Mouse (Mus musculus) urinary bladder, postnatal 14 days (tissue): ENCODE measurements around the gene Zcchc8.

Experiments used
- DNase-seq: peaks from one replicate; pipeline ENCODE4 v3.0.0; 2021; ENCODE audit warnings: low spot score

The Zcchc8 gene

GRCm38 (mm10) chr5:123683377-123684220, 37.3 kb downstream of the Zcchc8 start:
- peak; percentile 69 for DNase-seq

GRCm38 (mm10) chr5:123683043-123683376, 37.9 kb downstream of the Zcchc8 start:
- peak; percentile 40 for DNase-seq

DNA sequence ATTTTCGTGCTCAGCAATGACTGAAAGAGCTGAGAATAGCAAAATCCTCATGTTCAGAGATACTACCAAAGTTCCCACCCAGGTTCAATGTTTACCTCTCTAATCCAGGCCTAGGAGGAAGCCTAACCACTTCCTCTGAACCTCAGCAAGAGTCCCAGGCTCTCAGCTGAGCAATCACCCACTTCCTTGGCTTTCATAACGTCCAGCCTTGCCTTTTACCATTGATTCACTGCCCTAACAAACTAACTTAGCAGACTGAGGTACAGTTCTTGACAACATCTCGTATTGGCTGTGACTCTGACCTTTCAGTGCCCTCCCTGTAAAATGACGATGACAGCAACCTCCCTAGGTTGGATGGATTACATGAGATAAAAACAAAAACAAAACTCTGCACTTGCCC, 38.5 kb downstream of the Zcchc8 start:
- no peak for DNase-seq

- no peak for DNase-seq
Observed at GRCm38 (mm10) chr5:123679546-123680263, 41.2 kb downstream of the Zcchc8 start.

DNA sequence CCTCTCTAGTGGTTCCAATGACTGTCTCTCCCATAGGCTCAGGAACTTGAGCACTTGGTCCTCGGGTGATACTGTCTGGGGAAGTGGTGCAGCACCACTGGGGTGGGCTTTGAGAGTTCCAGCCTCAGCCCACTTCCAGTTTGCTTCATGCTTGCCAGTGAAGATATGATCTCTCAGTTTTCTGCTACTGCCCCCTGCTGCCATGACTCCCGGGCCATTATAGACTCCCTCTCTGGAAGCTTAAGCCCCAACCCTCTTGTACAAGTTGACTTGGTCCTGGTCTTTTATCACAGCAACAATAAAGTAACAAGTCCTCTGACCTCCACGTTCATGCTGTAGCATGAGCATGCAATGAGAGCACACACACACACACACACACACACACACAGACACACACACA, 41.8 kb downstream of the Zcchc8 start:
- DNase-seq: no peak

DNA sequence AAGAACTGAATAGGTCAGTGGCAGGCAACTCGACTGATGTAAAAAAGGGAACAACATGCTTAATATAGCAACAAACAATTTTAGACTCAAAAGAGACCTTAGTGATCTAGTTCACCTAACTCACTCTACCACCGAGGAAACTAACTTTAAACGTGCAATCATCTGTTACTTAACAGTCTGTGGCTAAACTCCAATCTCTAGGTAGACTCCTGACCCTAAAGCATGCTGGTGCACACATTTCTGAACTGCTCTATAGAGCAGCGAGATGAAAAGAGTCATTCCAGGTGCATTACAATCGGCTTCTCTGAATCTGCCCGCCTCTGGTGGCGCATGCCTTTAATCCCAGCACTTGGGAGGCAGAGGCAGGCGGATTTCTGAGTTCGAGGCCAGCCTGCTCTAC, 45.2 kb downstream of the Zcchc8 start:
- DNase-seq: no peak

- DNase-seq: peak; percentile 51
Observed at GRCm38 (mm10) chr5:123675221-123675620, 45.7 kb downstream of the Zcchc8 start.

- no peak for DNase-seq
Observed at GRCm38 (mm10) chr5:123671473-123671820, 49.5 kb downstream of the Zcchc8 start.

DNA sequence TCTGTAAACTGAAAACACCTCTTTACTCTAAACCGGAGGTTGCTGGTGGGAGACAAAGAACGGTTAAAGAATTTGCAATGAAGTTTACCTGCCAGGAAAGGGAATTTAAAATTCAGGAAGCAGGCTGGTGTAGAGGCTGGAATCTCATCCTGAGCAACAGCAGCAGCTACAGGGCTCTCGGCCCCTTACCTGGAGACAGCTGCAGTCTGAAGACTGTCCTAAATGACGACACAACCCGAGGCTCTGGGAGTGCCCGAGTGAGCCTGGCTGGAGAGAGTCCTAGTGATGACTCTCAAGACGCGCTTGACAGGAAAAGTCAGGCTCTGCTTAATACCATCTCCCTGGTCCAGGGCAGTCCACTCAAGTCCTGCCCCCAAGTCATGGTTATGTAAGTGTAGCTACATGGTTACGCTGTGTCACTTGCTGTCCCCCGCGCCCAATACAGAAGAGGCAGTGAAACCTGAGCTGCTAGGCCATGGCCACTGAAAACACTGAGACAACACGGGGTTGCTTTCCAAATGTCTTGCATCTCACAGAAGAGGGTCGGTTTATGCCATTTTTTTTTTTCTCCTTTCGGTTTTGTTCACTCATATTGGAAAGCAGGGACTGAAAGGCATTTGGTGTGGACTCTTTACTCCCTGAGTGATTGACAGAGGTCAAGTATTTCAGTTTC, 50.0 kb downstream of the Zcchc8 start:
- peak; percentile 31 for DNase-seq

DNA sequence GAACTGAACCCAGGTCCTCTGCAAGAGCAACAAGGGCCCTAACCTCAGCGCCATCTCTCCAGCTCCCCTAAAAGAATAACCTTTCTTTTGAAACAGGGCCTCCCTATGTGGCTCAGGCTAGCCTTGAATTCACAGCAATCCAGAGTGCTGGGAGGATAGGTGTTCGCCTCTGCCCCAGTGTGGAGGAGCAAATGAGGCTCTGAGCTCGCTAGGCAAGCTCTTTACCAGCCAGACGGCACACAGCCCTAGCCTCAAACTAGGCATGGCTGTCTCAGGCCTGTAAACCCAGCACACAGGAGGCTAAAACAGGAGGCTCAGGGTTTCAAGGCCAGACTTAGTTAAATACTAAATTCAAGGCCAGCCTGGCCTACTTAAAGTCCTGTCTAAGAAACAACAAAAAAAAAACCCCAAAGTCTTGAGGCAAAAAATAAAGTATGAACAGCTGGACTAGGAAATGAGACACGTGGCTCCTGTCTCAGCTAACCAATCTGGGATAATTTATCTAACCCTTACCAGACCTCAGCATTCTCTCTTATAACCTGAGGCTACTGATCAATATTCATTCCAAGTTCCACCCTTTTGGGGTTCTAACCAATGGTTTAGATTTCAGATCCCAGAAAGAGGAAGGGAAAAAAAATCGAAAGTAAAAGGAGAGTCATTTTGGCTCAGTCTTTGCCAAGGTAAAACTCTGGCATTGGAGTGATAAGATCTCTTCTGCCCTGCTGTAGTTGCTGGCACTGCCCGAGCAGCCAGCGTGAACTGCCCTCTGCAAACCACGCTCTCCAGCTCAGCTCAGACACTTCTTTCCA, 50.7 kb downstream of the Zcchc8 start:
- no peak for DNase-seq

GRCm38 (mm10) chr5:123667915-123668314, 53.0 kb downstream of the Zcchc8 start:
- DNase-seq: no peak

GRCm38 (mm10) chr5:123665956-123666355, 54.9 kb downstream of the Zcchc8 start:
- no peak for DNase-seq

- DNase-seq: no peak
Observed at GRCm38 (mm10) chr5:123664329-123664728, 56.6 kb downstream of the Zcchc8 start.

DNA sequence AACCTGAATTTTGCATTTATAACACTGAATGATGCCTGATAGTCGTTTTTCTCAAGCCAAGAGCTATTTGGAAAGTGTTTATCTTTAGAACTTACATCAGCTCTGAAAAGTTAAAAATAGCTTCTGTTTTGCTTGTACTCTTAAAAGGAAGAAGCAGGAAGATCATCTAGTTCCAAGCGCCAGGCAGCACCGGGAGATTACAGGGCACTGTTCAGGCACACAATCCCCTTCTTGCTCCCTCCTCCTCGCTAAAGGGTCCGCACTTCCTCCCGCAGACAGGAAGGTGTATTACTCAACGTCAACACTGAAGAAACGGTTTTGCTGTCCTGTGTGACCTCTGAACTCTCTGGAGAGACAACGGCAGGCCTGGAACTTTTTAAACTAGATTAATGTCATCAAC, 58.8 kb downstream of the Zcchc8 start:
- DNase-seq: no peak

- no peak for DNase-seq
Observed at GRCm38 (mm10) chr5:123661602-123662001, 59.3 kb downstream of the Zcchc8 start.

DNA sequence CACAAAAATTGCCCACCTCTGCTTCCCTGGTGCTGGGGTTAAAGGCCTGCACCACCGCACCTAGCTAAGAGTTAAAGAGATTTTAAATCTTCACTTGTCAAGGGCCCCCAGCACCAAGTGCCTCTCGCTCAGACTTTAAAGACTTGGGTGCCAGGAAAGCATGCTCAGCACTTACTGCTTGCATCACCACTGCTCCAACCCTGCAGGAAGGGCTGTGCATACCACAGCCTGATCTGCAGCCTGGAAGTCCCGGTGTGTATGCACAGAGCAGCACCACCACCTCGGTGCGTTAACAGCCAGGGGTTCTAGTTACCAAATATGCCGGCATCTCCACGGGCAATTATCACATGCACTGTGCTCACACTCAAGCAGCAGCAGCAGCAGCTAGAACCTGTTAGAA, 63.2 kb downstream of the Zcchc8 start:
- DNase-seq: no peak

- DNase-seq: no peak
Observed at GRCm38 (mm10) chr5:123654937-123655336, 66.0 kb downstream of the Zcchc8 start.

DNA sequence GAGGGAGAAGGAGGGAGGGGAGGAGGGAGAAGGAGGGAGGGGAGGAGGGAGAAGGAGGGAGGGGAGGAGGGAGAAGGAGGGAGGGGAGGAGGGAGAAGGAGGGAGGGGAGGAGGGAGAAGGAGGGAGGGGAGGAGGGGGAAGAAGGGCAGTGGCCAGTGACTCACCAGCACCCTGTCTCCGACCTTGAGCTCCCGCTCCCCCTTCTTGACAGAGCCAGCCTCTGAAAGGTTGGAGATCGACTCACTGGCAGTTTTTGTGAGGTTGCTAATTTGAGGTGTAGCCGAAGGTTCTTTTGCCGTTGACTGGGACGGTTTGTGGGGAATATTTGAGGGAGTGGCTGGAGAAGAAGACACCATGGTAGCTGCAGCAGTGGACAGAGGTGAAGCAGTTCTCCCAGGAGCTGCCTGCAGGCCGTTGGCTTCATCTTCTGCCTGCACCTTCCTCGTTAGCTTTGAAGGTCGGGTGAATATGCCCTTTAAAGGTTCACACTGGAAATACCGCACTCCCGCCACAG, 67.6 kb downstream of the Zcchc8 start:
- DNase-seq: no peak

GRCm38 (mm10) chr5:123650825-123651224, 70.1 kb downstream of the Zcchc8 start:
- DNase-seq: no peak
